Mouse (Mus musculus): ENCODE results near the gene Fmo1. TPM values are rescaled to one million over a fixed set of nuclear protein-coding genes. Genes with fewer than 3 reads are reported as not detected.

Gene Fmo1
- polyA plus RNA-seq, 1 experiment: 5.0 TPM

GRCm38 (mm10) chr1:162864279-162864678 is 2.1 kb downstream of the Fmo1 start:
- Histone ChIP-seq H3K27me3 (ENCODE audit: control insufficient read depth, insufficient read depth, insufficient read length) (no peaks in the 10 kb centered on the region), H3K4me2 (ENCODE audit: low read depth) (no peak overlapping the region), H3K79me2 (ENCODE audit: control insufficient read depth, insufficient read depth) (no peaks in the 10 kb centered on the region), H3K36me3 (ENCODE audit: control insufficient read depth, insufficient read depth) (no peaks in the 10 kb centered on the region), H3K4me3 (no peak overlapping the region), H3ac (ENCODE audit: control insufficient read depth, insufficient read length) (no peak overlapping the region)
- TF ChIP-seq SRF (IDR thresholded peaks at IDR 0.05; ENCODE audit: control insufficient read depth, insufficient read length, low read depth): no peak
- no peak for TF ChIP-seq TCF12 (IDR thresholded peaks at IDR 0.05; ENCODE audit: insufficient read depth, poor library complexity, severe bottlenecking)
- no peak for TF ChIP-seq TCF3 (IDR thresholded peaks at IDR 0.05; ENCODE audit: insufficient read length, low read depth)
- TF ChIP-seq MYOD1 (IDR thresholded peaks at IDR 0.05; ENCODE audit: control insufficient read depth in 1 of 3, insufficient read length in 2 of 3, low read depth in 2 of 3): no peak
- TF ChIP-seq POLR2AphosphoS2 (IDR thresholded peaks at IDR 0.05; ENCODE audit: insufficient read length, low read depth): no peak
- TF ChIP-seq POLR2A (IDR thresholded peaks at IDR 0.05; ENCODE audit: insufficient read length, low read depth): no peak
- TF ChIP-seq E2F4 (IDR thresholded peaks at IDR 0.05; ENCODE audit: insufficient read depth): no peak
- TF ChIP-seq MYOG (IDR thresholded peaks at IDR 0.05; ENCODE audit: control insufficient read depth in 1 of 3, insufficient read depth in 1 of 3, insufficient read length in 2 of 3, low read depth in 2 of 3): no peak
- TF ChIP-seq USF1 (IDR thresholded peaks at IDR 0.05; ENCODE audit: low read depth): no peak
- no peak for TF ChIP-seq MAX (IDR thresholded peaks at IDR 0.05; ENCODE audit: low read depth)
- TF ChIP-seq REST (IDR thresholded peaks at IDR 0.05; ENCODE audit: insufficient read depth, insufficient read length): no peak
- no peak for TF ChIP-seq CEBPB (IDR thresholded peaks at IDR 0.05; ENCODE audit: insufficient read depth, poor library complexity, severe bottlenecking)

- Histone ChIP-seq H3K4me2 (ENCODE audit: low read depth) (no peak overlapping the region), H3K4me3 (no peak overlapping the region), H3K79me2 (ENCODE audit: control insufficient read depth, insufficient read depth) (no peaks in the 10 kb centered on the region), H3K36me3 (ENCODE audit: control insufficient read depth, insufficient read depth) (no peaks in the 10 kb centered on the region), H3K27me3 (ENCODE audit: control insufficient read depth, insufficient read depth, insufficient read length) (no peaks in the 10 kb centered on the region), H3ac (ENCODE audit: control insufficient read depth, insufficient read length) (no peak overlapping the region)
- no peak for TF ChIP-seq REST (IDR thresholded peaks at IDR 0.05; ENCODE audit: insufficient read depth, insufficient read length)
- no peak for TF ChIP-seq TCF3 (IDR thresholded peaks at IDR 0.05; ENCODE audit: insufficient read length, low read depth)
- no peak for TF ChIP-seq CEBPB (IDR thresholded peaks at IDR 0.05; ENCODE audit: insufficient read depth, poor library complexity, severe bottlenecking)
- TF ChIP-seq TCF12 (IDR thresholded peaks at IDR 0.05; ENCODE audit: insufficient read depth, poor library complexity, severe bottlenecking): no peak
- no peak for TF ChIP-seq MYOD1 (IDR thresholded peaks at IDR 0.05; ENCODE audit: control insufficient read depth in 1 of 3, insufficient read length in 2 of 3, low read depth in 2 of 3)
- TF ChIP-seq POLR2A (IDR thresholded peaks at IDR 0.05; ENCODE audit: insufficient read length, low read depth): no peak
- TF ChIP-seq SRF (IDR thresholded peaks at IDR 0.05; ENCODE audit: control insufficient read depth, insufficient read length, low read depth): no peak
- no peak for TF ChIP-seq POLR2AphosphoS2 (IDR thresholded peaks at IDR 0.05; ENCODE audit: insufficient read length, low read depth)
- TF ChIP-seq E2F4 (IDR thresholded peaks at IDR 0.05; ENCODE audit: insufficient read depth): no peak
Observed at GRCm38 (mm10) chr1:162863579-162863978, 2.8 kb downstream of the Fmo1 start.

- Histone ChIP-seq H3K79me2 (ENCODE audit: control insufficient read depth, insufficient read depth) (no peaks in the 10 kb centered on the region), H3K4me2 (ENCODE audit: low read depth) (no peak overlapping the region)
- TF ChIP-seq SRF (IDR thresholded peaks at IDR 0.05; ENCODE audit: control insufficient read depth, insufficient read length, low read depth) (no peak), MYOG (IDR thresholded peaks at IDR 0.05; ENCODE audit: control insufficient read depth in 1 of 3, insufficient read depth in 1 of 3, insufficient read length in 2 of 3, low read depth in 2 of 3) (peak in 2 of 3 experiments; percentile 8 to 44)
Observed at GRCm38 (mm10) chr1:162862328-162862727, 4.1 kb downstream of the Fmo1 start.

GRCm38 (mm10) chr1:162859996-162860605 is 6.3 kb downstream of the Fmo1 start:
- Histone ChIP-seq H3K36me3 (ENCODE audit: control insufficient read depth, insufficient read depth) (no peaks in the 10 kb centered on the region), H3K27me3 (ENCODE audit: control insufficient read depth, insufficient read depth, insufficient read length) (peaks cover under 1% of the 10 kb centered on the region), H3K4me2 (ENCODE audit: low read depth) (peak overlapping the region; percentile 41), H3ac (ENCODE audit: control insufficient read depth, insufficient read length) (no peak overlapping the region), H3K79me2 (ENCODE audit: control insufficient read depth, insufficient read depth) (no peaks in the 10 kb centered on the region), H3K4me3 (peak overlapping the region; percentile 7)
- no peak for TF ChIP-seq CEBPB (IDR thresholded peaks at IDR 0.05; ENCODE audit: insufficient read depth, poor library complexity, severe bottlenecking)
- peak; percentile 80 to 94 (median 85) for TF ChIP-seq MYOG (IDR thresholded peaks at IDR 0.05; ENCODE audit: control insufficient read depth in 1 of 3, insufficient read depth in 1 of 3, insufficient read length in 2 of 3, low read depth in 2 of 3)
- TF ChIP-seq MAX (IDR thresholded peaks at IDR 0.05; ENCODE audit: low read depth): no peak
- peak; percentile 45 to 95 (median 79) for TF ChIP-seq MYOD1 (IDR thresholded peaks at IDR 0.05; ENCODE audit: control insufficient read depth in 1 of 3, insufficient read length in 2 of 3, low read depth in 2 of 3)
- no peak for TF ChIP-seq USF1 (IDR thresholded peaks at IDR 0.05; ENCODE audit: low read depth)
- no peak for TF ChIP-seq E2F4 (IDR thresholded peaks at IDR 0.05; ENCODE audit: insufficient read depth)
- TF ChIP-seq TCF3 (IDR thresholded peaks at IDR 0.05; ENCODE audit: insufficient read length, low read depth): peak; percentile 88
- TF ChIP-seq TCF12 (IDR thresholded peaks at IDR 0.05; ENCODE audit: insufficient read depth, poor library complexity, severe bottlenecking): peak; percentile 92
- no peak for TF ChIP-seq POLR2AphosphoS2 (IDR thresholded peaks at IDR 0.05; ENCODE audit: insufficient read length, low read depth)

More at GRCm38 (mm10) chr1:162862328-162862727, 4.1 kb downstream of the Fmo1 start:
- H3K4me3 ChIP-seq: no peak overlapping the region
- no peak overlapping the region for H3ac ChIP-seq (ENCODE audit: control insufficient read depth, insufficient read length)
- H3K36me3 ChIP-seq (ENCODE audit: control insufficient read depth, insufficient read depth): no peaks in the 10 kb centered on the region
- no peaks in the 10 kb centered on the region for H3K27me3 ChIP-seq (ENCODE audit: control insufficient read depth, insufficient read depth, insufficient read length)

GRCm38 (mm10) chr1:162859545-162859976 is 6.8 kb downstream of the Fmo1 start:
- TF ChIP-seq MYOG (IDR thresholded peaks at IDR 0.05; ENCODE audit: control insufficient read depth in 1 of 3, insufficient read depth in 1 of 3, insufficient read length in 2 of 3, low read depth in 2 of 3) (no peak), USF1 (IDR thresholded peaks at IDR 0.05; ENCODE audit: low read depth) (no peak), E2F4 (IDR thresholded peaks at IDR 0.05; ENCODE audit: insufficient read depth) (no peak), CEBPB (IDR thresholded peaks at IDR 0.05; ENCODE audit: insufficient read depth, poor library complexity, severe bottlenecking) (no peak), TCF3 (IDR thresholded peaks at IDR 0.05; ENCODE audit: insufficient read length, low read depth) (no peak), POLR2AphosphoS2 (IDR thresholded peaks at IDR 0.05; ENCODE audit: insufficient read length, low read depth) (no peak), SRF (IDR thresholded peaks at IDR 0.05; ENCODE audit: control insufficient read depth, insufficient read length, low read depth) (no peak), REST (IDR thresholded peaks at IDR 0.05; ENCODE audit: insufficient read depth, insufficient read length) (no peak), TCF12 (IDR thresholded peaks at IDR 0.05; ENCODE audit: insufficient read depth, poor library complexity, severe bottlenecking) (no peak), MAX (IDR thresholded peaks at IDR 0.05; ENCODE audit: low read depth) (no peak), POLR2A (IDR thresholded peaks at IDR 0.05; ENCODE audit: insufficient read length, low read depth) (no peak), MYOD1 (IDR thresholded peaks at IDR 0.05; ENCODE audit: control insufficient read depth in 1 of 3, insufficient read length in 2 of 3, low read depth in 2 of 3) (no peak)
- Histone ChIP-seq H3ac (ENCODE audit: control insufficient read depth, insufficient read length) (no peak overlapping the region), H3K27me3 (ENCODE audit: control insufficient read depth, insufficient read depth, insufficient read length) (peaks cover 5% of the 10 kb centered on the region), H3K4me2 (ENCODE audit: low read depth) (peak overlapping the region; percentile 98), H3K4me3 (peak overlapping the region; percentile 7), H3K79me2 (ENCODE audit: control insufficient read depth, insufficient read depth) (no peaks in the 10 kb centered on the region), H3K36me3 (ENCODE audit: control insufficient read depth, insufficient read depth) (no peaks in the 10 kb centered on the region)
